Mouse (Mus musculus): Measurements from ENCODE around the gene Teddm2. TPM values are rescaled to one million over a fixed set of nuclear protein-coding genes. Genes with fewer than 3 reads are reported as not detected.
A peak's percentile ranks its signal among the peaks of the same experiment; 100 is the strongest.
"Not testable (repeated sequence)": the region's sequence is repeated elsewhere in the genome, so short reads cannot be mapped to it uniquely, and the experiment has no call there.

Teddm2 gene
- polyA plus RNA-seq, 1 experiment from 2014 or later, result 0.39 TPM

DNA sequence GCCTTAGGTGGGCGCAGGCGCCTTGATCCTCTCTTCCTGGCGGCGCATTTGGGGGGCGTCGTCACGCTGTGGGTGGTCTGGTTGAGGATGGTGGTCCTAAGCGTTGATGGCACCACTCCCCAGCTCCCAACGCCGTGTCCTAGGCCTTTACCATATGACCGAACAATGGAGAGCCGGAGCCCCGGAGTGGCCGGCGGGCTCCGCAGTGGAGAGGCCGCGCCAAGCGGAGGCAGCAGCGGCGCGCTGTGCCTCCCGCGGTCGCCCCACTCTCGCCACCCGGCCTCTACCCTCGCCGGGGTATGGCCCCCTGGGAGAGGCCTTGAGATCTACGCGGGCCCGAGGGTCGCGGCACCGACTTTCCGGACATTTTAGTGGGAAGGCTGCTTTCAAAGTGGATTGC is 353 bp upstream of the Teddm2 start:
- H3K36me3 ChIP-seq, result peaks cover 29% of the 10 kb centered on the region
- peaks cover 38% of the 10 kb centered on the region for H3K4me1 ChIP-seq
- DNase-seq (ENCODE audit: low spot score), result no peak
- no peaks in the 10 kb centered on the region for H3K9me3 ChIP-seq (replicated peaks)
- H3K27me3 ChIP-seq (ENCODE audit: low read depth, poor library complexity, severe bottlenecking), result no peaks in the 10 kb centered on the region
- peak overlapping the region; percentile 93 for H3K27ac ChIP-seq (replicated peaks)
- peak overlapping the region; percentile 90 for H3K4me3 ChIP-seq
- WGBS, result under 1% methylated on average over 36 of the region's 36 CpGs

DNA sequence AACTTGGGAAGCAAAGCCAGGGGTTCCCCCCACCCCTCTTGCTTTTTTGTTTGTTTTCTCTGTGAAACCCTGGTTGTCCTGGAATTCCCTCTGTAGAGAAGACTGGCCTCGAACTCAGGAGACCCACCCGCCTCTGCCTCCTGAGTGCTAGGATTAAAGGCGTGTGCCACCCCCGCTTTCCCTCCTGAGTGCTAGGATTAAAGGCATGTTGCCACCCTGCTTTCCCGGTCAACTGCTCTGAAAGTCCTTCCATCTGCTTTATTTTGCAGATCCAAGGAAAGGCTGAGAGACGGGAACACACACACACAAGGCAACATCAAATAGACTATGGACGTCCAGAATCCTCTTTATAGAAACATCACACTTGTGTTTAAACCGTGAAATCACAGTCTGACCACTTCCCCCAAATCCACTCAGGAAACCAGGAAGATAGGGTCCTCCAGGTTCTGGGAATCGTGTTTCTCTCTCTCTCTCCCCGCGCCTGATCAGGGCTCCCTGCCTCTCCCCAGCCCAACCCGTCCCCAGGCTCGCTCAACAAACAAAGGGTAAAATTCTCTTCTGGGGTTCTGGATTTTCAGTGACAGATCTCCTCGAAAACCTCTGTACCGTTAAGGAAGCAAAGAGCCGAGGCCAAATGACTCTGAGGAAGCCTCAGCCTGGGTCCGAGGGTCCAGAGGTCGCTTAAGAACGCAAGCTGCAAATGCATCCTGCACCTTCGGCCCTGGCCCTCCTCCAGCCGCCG is 868 bp downstream of the Teddm2 start:
- Histone ChIP-seq H3K36me3 (peaks cover 17% of the 10 kb centered on the region), H3K27me3 (ENCODE audit: low read depth, poor library complexity, severe bottlenecking) (no peaks in the 10 kb centered on the region)
- DNase-seq (ENCODE audit: low spot score), result no peak

DNA sequence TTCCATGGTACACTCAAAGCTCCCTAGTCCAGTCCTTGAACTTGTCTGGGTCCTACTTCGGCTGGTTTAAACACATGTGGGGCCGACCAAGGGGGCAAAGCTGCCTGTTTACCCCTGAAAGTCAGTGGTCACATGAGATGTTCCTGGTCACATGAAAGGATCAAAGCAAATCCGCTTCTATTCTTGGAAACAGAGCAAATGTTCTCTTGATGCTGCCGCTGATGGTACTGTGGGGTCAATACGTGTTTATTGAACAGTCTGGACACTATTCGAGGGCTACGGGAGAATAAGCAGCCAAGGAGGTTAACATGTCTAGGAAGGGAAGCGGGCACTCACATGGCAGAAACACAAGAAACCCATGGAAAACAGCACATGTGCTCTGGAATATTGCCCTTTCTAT is 2.8 kb downstream of the Teddm2 start:
- no peak for DNase-seq (ENCODE audit: low spot score)
- Histone ChIP-seq H3K36me3 (no peaks in the 10 kb centered on the region), H3K4me1 (peaks cover 27% of the 10 kb centered on the region), H3K27ac (replicated peaks) (no peak overlapping the region), H3K27me3 (ENCODE audit: low read depth, poor library complexity, severe bottlenecking) (no peaks in the 10 kb centered on the region), H3K4me3 (no peak overlapping the region), H3K9me3 (replicated peaks) (no peaks in the 10 kb centered on the region)
- WGBS, result 86% methylated on average over 8 of the region's 8 CpGs

More for the DNA sequence above, 868 bp downstream of the Teddm2 start:
- peaks cover 41% of the 10 kb centered on the region for H3K4me1 ChIP-seq
- no peaks in the 10 kb centered on the region for H3K9me3 ChIP-seq (replicated peaks)
- H3K4me3 ChIP-seq, result peak overlapping the region; percentile 90
- H3K27ac ChIP-seq (replicated peaks), result peak overlapping the region; percentile 93
- WGBS, result 19% methylated on average over 22 of the region's 22 CpGs

DNA sequence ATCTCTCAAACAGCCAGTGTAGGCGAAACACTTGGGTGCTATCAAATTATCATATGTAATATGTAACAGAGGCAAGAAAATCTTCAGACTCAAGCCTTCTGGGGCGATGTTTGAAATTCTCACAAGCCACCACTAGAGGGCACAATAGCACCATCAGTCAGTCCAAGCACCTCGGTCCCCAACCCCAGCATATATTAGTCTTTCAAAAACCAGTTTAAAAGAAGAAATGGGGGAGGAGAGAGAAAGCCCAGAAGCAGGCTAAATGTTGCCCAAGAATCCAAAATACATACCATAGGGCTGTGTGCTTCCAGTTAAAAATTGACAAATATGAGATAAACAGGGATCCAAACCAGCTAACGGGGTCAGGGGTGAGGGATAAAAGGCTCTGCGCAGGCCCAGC is 5.0 kb downstream of the Teddm2 start:
- peak; percentile 67 for DNase-seq (ENCODE audit: low spot score)
- no peak overlapping the region for H3K27ac ChIP-seq (replicated peaks)
- WGBS, result 38% methylated on average over 5 of the region's 5 CpGs
- no peaks in the 10 kb centered on the region for H3K36me3 ChIP-seq
- peaks cover 13% of the 10 kb centered on the region for H3K4me1 ChIP-seq
- no peak overlapping the region for H3K4me3 ChIP-seq
- H3K9me3 ChIP-seq (replicated peaks), result no peaks in the 10 kb centered on the region
- no peaks in the 10 kb centered on the region for H3K27me3 ChIP-seq (ENCODE audit: low read depth, poor library complexity, severe bottlenecking)

DNA sequence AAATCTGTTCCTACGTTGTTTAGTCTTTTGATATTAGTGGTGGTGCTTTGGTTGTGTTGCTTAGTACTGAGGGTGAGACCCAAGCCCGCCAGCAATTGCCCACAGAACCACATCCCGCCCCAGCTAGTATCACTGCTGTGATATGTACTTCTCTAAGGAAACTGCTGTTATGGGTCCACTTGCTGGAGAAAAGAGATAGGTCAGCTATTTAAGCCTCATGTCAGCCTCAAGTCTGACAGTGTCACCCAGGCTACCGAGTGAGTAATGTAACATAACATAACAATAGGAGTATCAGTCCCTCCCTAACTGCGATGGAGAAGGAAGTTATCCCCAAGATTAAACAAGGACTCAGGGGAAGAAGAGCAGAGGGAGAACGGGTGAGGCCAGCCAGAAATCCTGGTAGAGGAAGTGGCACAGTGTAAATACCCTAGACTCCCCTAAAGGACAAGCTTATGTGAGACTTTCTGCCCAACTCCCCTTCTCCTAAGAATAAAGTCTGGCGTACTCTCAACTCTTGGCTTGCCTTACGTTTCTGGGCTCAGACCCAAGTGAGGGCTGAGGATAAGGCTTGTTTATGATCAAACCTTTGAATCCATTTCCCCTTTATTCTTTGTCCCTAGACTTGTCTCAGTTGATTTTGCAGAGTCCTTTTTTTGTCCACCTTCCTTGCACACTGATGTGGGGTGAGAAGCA is 5.7 kb downstream of the Teddm2 start:
- Histone ChIP-seq H3K9me3 (replicated peaks) (no peaks in the 10 kb centered on the region), H3K27ac (replicated peaks) (no peak overlapping the region), H3K27me3 (ENCODE audit: low read depth, poor library complexity, severe bottlenecking) (no peaks in the 10 kb centered on the region), H3K4me1 (peaks cover 12% of the 10 kb centered on the region), H3K36me3 (no peaks in the 10 kb centered on the region), H3K4me3 (no peak overlapping the region)
- no peak for DNase-seq (ENCODE audit: low spot score)
- 67% methylated on average over 8 of the region's 8 CpGs for WGBS

DNA sequence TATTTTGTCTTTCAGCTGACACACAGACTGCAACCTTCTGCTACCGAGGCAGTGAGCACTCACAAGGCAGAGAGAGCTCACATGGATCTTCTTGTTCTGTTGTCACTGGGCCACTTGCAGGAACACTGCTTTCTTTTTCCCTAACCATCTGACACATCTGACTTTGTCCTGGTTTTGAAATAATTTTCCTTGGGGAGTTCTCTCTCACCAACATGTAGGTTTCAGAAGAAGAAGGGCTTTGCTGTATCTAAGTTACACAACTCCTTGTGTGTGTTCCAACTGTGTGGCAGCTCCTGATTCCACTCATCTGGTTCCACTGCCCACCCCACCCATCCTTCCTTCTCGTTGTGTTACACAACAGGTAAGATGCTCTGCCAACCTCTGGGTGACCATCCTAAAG is 6.3 kb downstream of the Teddm2 start:
- Histone ChIP-seq H3K9me3 (replicated peaks) (no peaks in the 10 kb centered on the region), H3K4me1 (peaks cover 6% of the 10 kb centered on the region), H3K4me3 (no peak overlapping the region), H3K27ac (replicated peaks) (no peak overlapping the region), H3K36me3 (no peaks in the 10 kb centered on the region), H3K27me3 (ENCODE audit: low read depth, poor library complexity, severe bottlenecking) (no peaks in the 10 kb centered on the region)
- 81% methylated on average over 2 of the region's 2 CpGs for WGBS
- no peak for DNase-seq (ENCODE audit: low spot score)

DNA sequence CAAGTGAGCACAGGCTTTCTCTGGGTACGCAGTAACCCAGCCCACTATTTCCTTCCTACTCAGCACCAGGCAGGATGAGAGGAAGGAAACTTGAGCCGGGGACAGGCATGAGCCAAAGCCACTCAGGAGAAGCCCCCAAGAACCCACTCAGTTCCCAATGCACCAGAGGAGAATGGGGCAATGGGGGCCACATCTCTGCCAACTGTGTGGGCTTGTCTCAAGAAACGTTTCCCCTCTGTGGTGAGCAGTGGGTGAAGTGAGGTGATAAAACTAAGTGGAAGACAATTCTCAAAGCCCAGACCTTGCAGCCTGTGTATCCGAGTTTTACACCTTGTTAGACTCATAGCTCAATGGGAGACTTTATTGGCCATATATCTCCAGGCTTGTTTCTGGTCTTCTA is 8.6 kb downstream of the Teddm2 start, which contains the start of gene Teddm1a:
TSS of gene Teddm1a (plus strand) at position 301 of the 400 bp plus-strand sequence.
- H3K4me1 ChIP-seq, result peaks cover 8% of the 10 kb centered on the region
- no peak for DNase-seq (ENCODE audit: low spot score)
- no peak within 1 kb of the TSS for H3K27ac ChIP-seq (replicated peaks)
- H3K4me3 ChIP-seq, result no peak within 1 kb of the TSS
- no peaks in the 10 kb centered on the region for H3K36me3 ChIP-seq
- H3K9me3 ChIP-seq (replicated peaks), result no peaks in the 10 kb centered on the region
- no peaks in the 10 kb centered on the region for H3K27me3 ChIP-seq (ENCODE audit: low read depth, poor library complexity, severe bottlenecking)
- 82% methylated on average over 4 of the region's 4 CpGs for WGBS

DNA sequence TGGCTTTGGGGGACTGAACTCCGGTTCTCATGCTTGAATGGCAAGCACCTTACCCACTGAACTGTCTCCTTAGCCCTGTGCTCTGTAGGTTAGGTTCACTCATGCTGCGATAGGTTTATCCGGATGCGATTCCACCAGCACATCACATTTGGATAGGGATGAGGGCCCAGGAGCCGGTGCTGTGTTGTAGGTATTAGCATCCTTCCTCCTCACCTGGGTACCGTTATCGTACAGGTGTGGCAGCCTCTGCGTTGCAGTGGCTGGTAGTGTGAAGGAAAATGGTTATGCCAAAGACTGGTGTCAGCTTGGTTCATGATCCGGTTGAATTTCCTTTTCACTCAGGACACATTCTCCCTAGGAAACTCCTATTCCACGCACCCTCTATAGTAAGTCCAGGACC is 9.9 kb downstream of the Teddm2 start:
- Histone ChIP-seq H3K27me3 (ENCODE audit: low read depth, poor library complexity, severe bottlenecking) (no peaks in the 10 kb centered on the region), H3K36me3 (no peaks in the 10 kb centered on the region), H3K9me3 (replicated peaks) (no peaks in the 10 kb centered on the region), H3K4me1 (peaks cover 9% of the 10 kb centered on the region), H3K27ac (replicated peaks) (no peak overlapping the region), H3K4me3 (no peak overlapping the region)
- no peak for DNase-seq (ENCODE audit: low spot score)
- 93% methylated on average over 10 of the region's 10 CpGs for WGBS

DNA sequence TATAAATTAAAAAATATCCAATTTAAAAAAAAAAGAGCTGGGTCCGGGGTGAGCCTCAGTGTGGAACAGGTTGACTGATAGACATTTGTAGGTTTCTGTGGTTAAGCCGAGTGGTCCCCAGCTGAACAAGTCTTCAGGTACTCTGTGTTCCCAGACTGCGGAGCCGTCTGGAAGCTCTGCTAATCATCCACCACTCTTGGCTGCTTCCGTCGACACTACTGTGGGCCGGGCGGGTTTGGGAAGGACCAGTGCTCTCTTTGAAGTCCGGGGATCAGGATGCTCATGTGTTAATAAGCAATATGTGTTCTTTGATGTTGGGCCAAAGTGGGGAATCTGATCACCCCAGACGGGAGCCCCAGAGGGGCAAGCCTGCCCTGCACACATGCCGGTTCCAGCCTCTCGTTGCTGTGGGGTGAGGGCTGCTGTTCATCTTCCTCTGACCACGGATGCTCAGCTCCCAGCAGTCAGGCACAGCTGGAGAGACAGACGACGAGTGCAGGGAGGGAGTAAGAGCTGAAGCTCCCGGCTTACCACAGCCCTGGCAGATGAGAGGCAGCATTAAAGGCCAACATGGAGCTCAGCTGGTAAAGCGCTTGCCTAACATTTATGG is 13.9 kb downstream of the Teddm2 start:
- no peak for DNase-seq (ENCODE audit: low spot score)
- Histone ChIP-seq H3K27me3 (ENCODE audit: low read depth, poor library complexity, severe bottlenecking) (no peaks in the 10 kb centered on the region), H3K36me3 (no peaks in the 10 kb centered on the region), H3K4me3 (no peak overlapping the region), H3K4me1 (peaks cover 8% of the 10 kb centered on the region), H3K9me3 (replicated peaks) (no peaks in the 10 kb centered on the region), H3K27ac (replicated peaks) (no peak overlapping the region)
- WGBS, result 40% methylated on average over 17 of the region's 17 CpGs

DNA sequence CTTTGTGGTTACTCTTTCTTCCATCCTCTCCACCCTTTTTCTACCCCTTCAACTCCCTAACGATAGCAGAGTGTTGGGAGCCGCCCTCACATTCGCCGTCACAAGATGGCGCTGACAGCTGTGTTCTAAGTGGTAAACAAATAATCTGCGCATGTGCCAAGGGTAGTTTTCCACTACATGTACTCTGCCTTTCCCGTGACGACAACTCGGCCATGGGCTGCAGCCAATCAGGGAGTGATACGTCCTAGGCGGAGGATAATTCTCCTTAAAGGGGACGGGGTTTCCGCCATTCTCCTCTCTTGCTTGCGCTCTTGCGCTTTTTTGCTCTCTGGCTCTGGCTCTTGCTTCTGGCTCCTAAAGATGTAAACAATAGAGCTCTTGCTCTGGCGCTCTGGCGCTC is 19.6 kb downstream of the Teddm2 start:
- not testable (repeated sequence) for H3K4me3 ChIP-seq
- 94% methylated on average over 17 of the region's 17 CpGs for WGBS

DNA sequence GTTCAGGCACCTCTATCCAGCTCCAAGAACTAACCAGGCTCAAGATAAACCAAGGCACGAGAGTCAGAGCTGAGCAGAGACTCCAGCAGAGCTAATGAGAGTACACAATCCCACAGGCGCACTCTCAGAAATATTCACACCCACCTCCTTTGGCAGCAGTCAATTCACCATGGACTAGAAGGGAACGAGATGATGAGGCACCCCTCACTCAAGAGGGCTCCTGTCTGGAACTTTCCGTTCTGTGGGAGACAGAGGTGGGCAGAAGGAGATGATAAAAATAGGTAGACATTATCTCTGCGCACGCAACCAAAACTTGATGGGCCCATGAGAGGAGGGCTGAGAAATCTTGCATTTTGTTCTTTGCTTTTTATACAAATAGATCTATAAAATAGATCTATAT is 26.0 kb downstream of the Teddm2 start, which contains the start of gene Teddm1b:
TSS of gene Teddm1b (plus strand) at position 301 of the 400 bp plus-strand sequence.
- Histone ChIP-seq H3K27me3 (ENCODE audit: low read depth, poor library complexity, severe bottlenecking) (no peaks in the 10 kb centered on the region), H3K4me3 (no peak within 1 kb of the TSS), H3K4me1 (no peaks in the 10 kb centered on the region), H3K9me3 (replicated peaks) (no peaks in the 10 kb centered on the region), H3K27ac (replicated peaks) (no peak within 1 kb of the TSS), H3K36me3 (no peaks in the 10 kb centered on the region)
- WGBS, result 87% methylated on average over 6 of the region's 6 CpGs
- DNase-seq (ENCODE audit: low spot score), result no peak

More for the DNA sequence above, 19.6 kb downstream of the Teddm2 start:
- not testable (repeated sequence) for DNase-seq (ENCODE audit: low spot score); H3K27ac ChIP-seq (replicated peaks); H3K27me3 ChIP-seq (ENCODE audit: low read depth, poor library complexity, severe bottlenecking); H3K36me3 ChIP-seq; H3K9me3 ChIP-seq (replicated peaks); H3K4me1 ChIP-seq

DNA sequence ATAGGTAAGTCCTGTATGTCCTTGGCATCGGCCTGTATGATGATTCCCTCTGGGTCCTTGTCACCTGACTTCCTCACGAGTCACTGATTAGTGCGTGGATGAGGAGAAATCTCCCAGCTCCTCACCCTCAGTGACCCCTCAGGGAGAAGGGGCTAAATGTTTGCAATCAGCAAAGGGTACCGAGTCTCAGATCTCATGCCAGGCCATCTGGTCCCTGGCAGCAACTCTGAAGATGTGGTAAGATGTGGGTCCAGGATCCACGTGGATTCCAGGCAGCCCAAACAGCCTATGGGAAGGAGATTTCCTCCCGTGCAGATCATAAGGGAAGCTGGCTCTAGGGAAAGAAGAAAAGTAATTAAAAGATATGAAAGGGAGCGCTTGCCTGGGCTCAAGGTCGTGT is 44.1 kb downstream of the Teddm2 start:
- WGBS, result 90% methylated on average over 8 of the region's 8 CpGs
- Histone ChIP-seq H3K9me3 (replicated peaks) (no peaks in the 10 kb centered on the region), H3K27ac (replicated peaks) (no peak overlapping the region), H3K27me3 (ENCODE audit: low read depth, poor library complexity, severe bottlenecking) (no peaks in the 10 kb centered on the region), H3K4me1 (no peaks in the 10 kb centered on the region), H3K36me3 (no peaks in the 10 kb centered on the region), H3K4me3 (no peak overlapping the region)
- no peak for DNase-seq (ENCODE audit: low spot score)

DNA sequence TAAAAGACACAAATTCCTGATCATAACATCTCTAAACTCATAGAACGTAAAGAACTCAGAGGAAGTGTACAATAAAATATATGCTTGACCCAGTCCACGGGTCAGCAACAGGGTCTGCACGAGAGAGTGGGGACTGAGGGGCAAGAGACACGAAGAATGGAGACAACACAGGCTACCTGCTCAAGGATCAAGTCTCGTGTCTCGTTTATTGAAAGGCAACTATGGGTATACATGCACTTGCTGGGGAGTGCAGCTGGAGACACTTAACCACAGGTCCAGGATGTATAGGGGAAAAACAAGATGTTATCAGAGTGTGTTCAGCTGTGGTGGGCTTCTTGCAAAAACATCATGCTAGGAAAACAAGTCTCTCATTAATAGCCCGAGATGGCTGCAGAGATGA is 47.3 kb downstream of the Teddm2 start:
- not testable (repeated sequence) for H3K4me1 ChIP-seq; H3K9me3 ChIP-seq (replicated peaks); H3K4me3 ChIP-seq; H3K27me3 ChIP-seq (ENCODE audit: low read depth, poor library complexity, severe bottlenecking); H3K36me3 ChIP-seq; DNase-seq (ENCODE audit: low spot score); H3K27ac ChIP-seq (replicated peaks)
- WGBS, result 82% methylated on average over 7 of the region's 7 CpGs

Measured in midbrain, embryonic 10.5 days (tissue).